Mouse (Mus musculus): ENCODE results near the gene Olfr433. TPM values are rescaled to one million over a fixed set of nuclear protein-coding genes. Genes with fewer than 3 reads are reported as not detected.
"Not testable (repeated sequence)": the region's sequence is repeated elsewhere in the genome, so short reads cannot be mapped to it uniquely, and the experiment has no call there.

The Olfr433 gene
- polyA plus RNA-seq, 1 experiment from 2014 or later = not detected

GRCm38 (mm10) chr1:174048227-174048626 is 7.7 kb downstream of the Olfr433 start:
- H3K27me3 ChIP-seq (replicated peaks; ENCODE audit: control insufficient read depth, insufficient read depth, low read length); H3K4me3 ChIP-seq (ENCODE audit: low read length); H3K36me3 ChIP-seq (ENCODE audit: control insufficient read depth, insufficient read depth, low read length); H3K9ac ChIP-seq (ENCODE audit: low read depth, low read length); ATAC-seq; H3K4me2 ChIP-seq (ENCODE audit: low read length); H3K4me1 ChIP-seq (ENCODE audit: control insufficient read depth, insufficient read depth, low read depth, low read length); H3K27ac ChIP-seq (ENCODE audit: low read depth, low read length); H3K9me3 ChIP-seq (ENCODE audit: control insufficient read depth, low read length): not testable (repeated sequence)
- WGBS = 93% methylated on average over 6 of the region's 6 CpGs

- no peak within 1 kb of the TSS for H3K27ac ChIP-seq (ENCODE audit: low read depth, low read length)
- 78% methylated on average over 2 of the region's 2 CpGs for WGBS
- no peaks in the 10 kb centered on the region for H3K36me3 ChIP-seq (ENCODE audit: control insufficient read depth, insufficient read depth, low read length)
- H3K4me2 ChIP-seq (ENCODE audit: low read length) = no peak within 1 kb of the TSS
- H3K27me3 ChIP-seq (replicated peaks; ENCODE audit: control insufficient read depth, insufficient read depth, low read length) = no peaks in the 10 kb centered on the region
- H3K4me1 ChIP-seq (ENCODE audit: control insufficient read depth, insufficient read depth, low read depth, low read length) = no peaks in the 10 kb centered on the region
- H3K4me3 ChIP-seq (ENCODE audit: low read length) = no peak within 1 kb of the TSS
- H3K9ac ChIP-seq (ENCODE audit: low read depth, low read length) = no peak within 1 kb of the TSS
- ATAC-seq = no peak
- H3K9me3 ChIP-seq (ENCODE audit: control insufficient read depth, low read length) = no peaks in the 10 kb centered on the region
These were observed 8.4 kb downstream of the Olfr433 start, which contains the start of gene Olfr432 for GRCm38 (mm10) chr1:174048893-174049292. Gene Olfr432, plus strand, starts transcription at chr1:174049205.

GRCm38 (mm10) chr1:174049357-174049756 is 8.9 kb downstream of the Olfr433 start:
- not testable (repeated sequence) for H3K4me3 ChIP-seq (ENCODE audit: low read length); H3K27me3 ChIP-seq (replicated peaks; ENCODE audit: control insufficient read depth, insufficient read depth, low read length); H3K36me3 ChIP-seq (ENCODE audit: control insufficient read depth, insufficient read depth, low read length); H3K9ac ChIP-seq (ENCODE audit: low read depth, low read length); H3K4me2 ChIP-seq (ENCODE audit: low read length); H3K4me1 ChIP-seq (ENCODE audit: control insufficient read depth, insufficient read depth, low read depth, low read length); H3K9me3 ChIP-seq (ENCODE audit: control insufficient read depth, low read length); H3K27ac ChIP-seq (ENCODE audit: low read depth, low read length); ATAC-seq
- 82% methylated on average over 3 of the region's 4 CpGs for WGBS

- 93% methylated on average over 4 of the region's 4 CpGs for WGBS
These were observed 10.0 kb downstream of the Olfr433 start for GRCm38 (mm10) chr1:174050532-174050931.

GRCm38 (mm10) chr1:174051515-174051914 is 11.0 kb downstream of the Olfr433 start:
- H3K36me3 ChIP-seq (ENCODE audit: control insufficient read depth, insufficient read depth, low read length) = no peaks in the 10 kb centered on the region
- H3K27me3 ChIP-seq (replicated peaks; ENCODE audit: control insufficient read depth, insufficient read depth, low read length) = no peaks in the 10 kb centered on the region
- no peak for ATAC-seq
- no peaks in the 10 kb centered on the region for H3K9me3 ChIP-seq (ENCODE audit: control insufficient read depth, low read length)
- no peak overlapping the region for H3K4me3 ChIP-seq (ENCODE audit: low read length)
- no peak overlapping the region for H3K9ac ChIP-seq (ENCODE audit: low read depth, low read length)
- H3K4me1 ChIP-seq (ENCODE audit: control insufficient read depth, insufficient read depth, low read depth, low read length) = no peaks in the 10 kb centered on the region
- 89% methylated on average over 4 of the region's 4 CpGs for WGBS
- no peak overlapping the region for H3K27ac ChIP-seq (ENCODE audit: low read depth, low read length)
- no peak overlapping the region for H3K4me2 ChIP-seq (ENCODE audit: low read length)

More at GRCm38 (mm10) chr1:174050532-174050931, 10.0 kb downstream of the Olfr433 start:
- Histone ChIP-seq H3K9ac (ENCODE audit: low read depth, low read length) (no peak overlapping the region), H3K36me3 (ENCODE audit: control insufficient read depth, insufficient read depth, low read length) (no peaks in the 10 kb centered on the region), H3K4me3 (ENCODE audit: low read length) (no peak overlapping the region), H3K27ac (ENCODE audit: low read depth, low read length) (no peak overlapping the region), H3K27me3 (replicated peaks; ENCODE audit: control insufficient read depth, insufficient read depth, low read length) (no peaks in the 10 kb centered on the region), H3K4me2 (ENCODE audit: low read length) (no peak overlapping the region), H3K9me3 (ENCODE audit: control insufficient read depth, low read length) (no peaks in the 10 kb centered on the region), H3K4me1 (ENCODE audit: control insufficient read depth, insufficient read depth, low read depth, low read length) (no peaks in the 10 kb centered on the region)
- ATAC-seq = no peak

GRCm38 (mm10) chr1:174051931-174052536 is 11.5 kb downstream of the Olfr433 start:
- no peak overlapping the region for H3K27ac ChIP-seq (ENCODE audit: low read depth, low read length)
- no peaks in the 10 kb centered on the region for H3K9me3 ChIP-seq (ENCODE audit: control insufficient read depth, low read length)
- no peak for ATAC-seq
- no peak overlapping the region for H3K4me2 ChIP-seq (ENCODE audit: low read length)
- H3K36me3 ChIP-seq (ENCODE audit: control insufficient read depth, insufficient read depth, low read length) = no peaks in the 10 kb centered on the region
- no peak overlapping the region for H3K9ac ChIP-seq (ENCODE audit: low read depth, low read length)
- WGBS = 83% methylated on average over 5 of the region's 5 CpGs
- no peak overlapping the region for H3K4me3 ChIP-seq (ENCODE audit: low read length)
- no peaks in the 10 kb centered on the region for H3K27me3 ChIP-seq (replicated peaks; ENCODE audit: control insufficient read depth, insufficient read depth, low read length)
- no peaks in the 10 kb centered on the region for H3K4me1 ChIP-seq (ENCODE audit: control insufficient read depth, insufficient read depth, low read depth, low read length)

GRCm38 (mm10) chr1:174052981-174053380 is 12.5 kb downstream of the Olfr433 start:
- Histone ChIP-seq H3K36me3 (ENCODE audit: control insufficient read depth, insufficient read depth, low read length) (no peaks in the 10 kb centered on the region), H3K9ac (ENCODE audit: low read depth, low read length) (no peak overlapping the region), H3K9me3 (ENCODE audit: control insufficient read depth, low read length) (no peaks in the 10 kb centered on the region), H3K27ac (ENCODE audit: low read depth, low read length) (no peak overlapping the region), H3K4me1 (ENCODE audit: control insufficient read depth, insufficient read depth, low read depth, low read length) (no peaks in the 10 kb centered on the region), H3K4me2 (ENCODE audit: low read length) (no peak overlapping the region), H3K27me3 (replicated peaks; ENCODE audit: control insufficient read depth, insufficient read depth, low read length) (no peaks in the 10 kb centered on the region), H3K4me3 (ENCODE audit: low read length) (no peak overlapping the region)
- ATAC-seq = no peak
- 86% methylated on average over 3 of the region's 3 CpGs for WGBS

- ATAC-seq = no peak
- H3K27me3 ChIP-seq (replicated peaks; ENCODE audit: control insufficient read depth, insufficient read depth, low read length) = no peaks in the 10 kb centered on the region
- WGBS = 90% methylated on average over 2 of the region's 2 CpGs
These were observed 14.7 kb downstream of the Olfr433 start for GRCm38 (mm10) chr1:174055248-174055647.

GRCm38 (mm10) chr1:174066305-174066704 is 25.8 kb downstream of the Olfr433 start, which contains the start of gene Olfr430:
Gene Olfr430, plus strand, starts transcription at chr1:174066605.
- no peak within 1 kb of the TSS for H3K27ac ChIP-seq (ENCODE audit: low read depth, low read length)
- no peaks in the 10 kb centered on the region for H3K9me3 ChIP-seq (ENCODE audit: control insufficient read depth, low read length)
- no peak within 1 kb of the TSS for H3K9ac ChIP-seq (ENCODE audit: low read depth, low read length)
- H3K36me3 ChIP-seq (ENCODE audit: control insufficient read depth, insufficient read depth, low read length) = no peaks in the 10 kb centered on the region
- H3K4me3 ChIP-seq (ENCODE audit: low read length) = no peak within 1 kb of the TSS
- ATAC-seq = no peak
- 91% methylated on average over 3 of the region's 3 CpGs for WGBS
- no peaks in the 10 kb centered on the region for H3K4me1 ChIP-seq (ENCODE audit: control insufficient read depth, insufficient read depth, low read depth, low read length)
- no peaks in the 10 kb centered on the region for H3K27me3 ChIP-seq (replicated peaks; ENCODE audit: control insufficient read depth, insufficient read depth, low read length)
- H3K4me2 ChIP-seq (ENCODE audit: low read length) = no peak within 1 kb of the TSS

More at GRCm38 (mm10) chr1:174055248-174055647, 14.7 kb downstream of the Olfr433 start:
- H3K36me3 ChIP-seq (ENCODE audit: control insufficient read depth, insufficient read depth, low read length) = no peaks in the 10 kb centered on the region
- H3K9me3 ChIP-seq (ENCODE audit: control insufficient read depth, low read length) = no peaks in the 10 kb centered on the region
- H3K9ac ChIP-seq (ENCODE audit: low read depth, low read length) = no peak overlapping the region
- no peak overlapping the region for H3K4me3 ChIP-seq (ENCODE audit: low read length)
- H3K4me1 ChIP-seq (ENCODE audit: control insufficient read depth, insufficient read depth, low read depth, low read length) = no peaks in the 10 kb centered on the region
- no peak overlapping the region for H3K4me2 ChIP-seq (ENCODE audit: low read length)
- H3K27ac ChIP-seq (ENCODE audit: low read depth, low read length) = no peak overlapping the region

All from hindbrain, embryonic 16.5 days (tissue).